Mouse (Mus musculus) C2C12 (cell line): ENCODE results near the gene Gsg1l. TPM values are rescaled to one million over a fixed set of nuclear protein-coding genes. Genes with fewer than 3 reads are reported as not detected.

ENCODE experiments used
- H3K27me3 ChIP-seq: one replicate; pipeline ENCODE4 v1.6.1; 2011; ENCODE audit not compliant: control insufficient read depth, insufficient read depth, insufficient read length
- H3K36me3 ChIP-seq: one replicate; pipeline ENCODE4 v1.6.1; 2011; ENCODE audit not compliant: control insufficient read depth, insufficient read depth
- H3K4me3 ChIP-seq: one replicate; pipeline ENCODE4 v1.5.1; 2011; ENCODE audit warnings: mild to moderate bottlenecking, control low read depth; ENCODE audit not compliant: poor library complexity, insufficient read depth, severe bottlenecking
- H3K79me2 ChIP-seq: one replicate; pipeline ENCODE4 v1.6.1; 2011; ENCODE audit not compliant: control insufficient read depth, insufficient read depth
- H3K79me3 ChIP-seq: one replicate; pipeline ENCODE4 v1.6.1; 2011; ENCODE audit warnings: low read depth, control low read depth
- H3ac ChIP-seq: one replicate; pipeline ENCODE3; 2011; ENCODE audit warnings: low read depth; ENCODE audit not compliant: control insufficient read depth, insufficient read length
- CEBPB ChIP-seq: IDR thresholded peaks from one replicate; pipeline ENCODE4 v1.6.1; 2011; ENCODE audit warnings: low read depth, mild to moderate bottlenecking, control low read depth, moderate library complexity
- CTCF ChIP-seq: IDR thresholded peaks from one replicate; pipeline ENCODE4 v1.5.1; 2011; ENCODE audit not compliant: control insufficient read depth, insufficient read depth, insufficient read length
- FOSL1 ChIP-seq: IDR thresholded peaks from one replicate; pipeline ENCODE4 v1.8.0; 2011; ENCODE audit warnings: mild to moderate bottlenecking, low read length; ENCODE audit not compliant: poor library complexity, insufficient read depth, severe bottlenecking
- MAX ChIP-seq: IDR thresholded peaks from one replicate; pipeline ENCODE4 v1.6.1; 2011; ENCODE audit warnings: mild to moderate bottlenecking, control low read depth
- MYOD1 ChIP-seq: IDR thresholded peaks from one replicate; pipeline ENCODE4 v1.6.1; 2011; ENCODE audit warnings: low read depth; ENCODE audit not compliant: control insufficient read depth, insufficient read length
- MYOG ChIP-seq: IDR thresholded peaks from one replicate; pipeline ENCODE4 v1.6.1; 2011; ENCODE audit not compliant: control insufficient read depth, insufficient read length; ENCODE audit errors: extremely low read depth
- USF1 ChIP-seq: IDR thresholded peaks from one replicate; pipeline ENCODE4 v1.6.1; 2011; ENCODE audit warnings: low read depth, mild to moderate bottlenecking, control low read depth, moderate library complexity
- polyA plus RNA-seq: library from polyadenylated mRNA; unstranded; fragments of >200 nt; fragmentation: generic; extraction: Trizol; gene quantifications from one replicate; pipeline ENCODE4 v1.2.1, GENCODE M21; 2012; ENCODE audit warnings: missing spikeins

Gsg1l gene
- polyA plus RNA-seq, 1 experiment: not detected

DNA sequence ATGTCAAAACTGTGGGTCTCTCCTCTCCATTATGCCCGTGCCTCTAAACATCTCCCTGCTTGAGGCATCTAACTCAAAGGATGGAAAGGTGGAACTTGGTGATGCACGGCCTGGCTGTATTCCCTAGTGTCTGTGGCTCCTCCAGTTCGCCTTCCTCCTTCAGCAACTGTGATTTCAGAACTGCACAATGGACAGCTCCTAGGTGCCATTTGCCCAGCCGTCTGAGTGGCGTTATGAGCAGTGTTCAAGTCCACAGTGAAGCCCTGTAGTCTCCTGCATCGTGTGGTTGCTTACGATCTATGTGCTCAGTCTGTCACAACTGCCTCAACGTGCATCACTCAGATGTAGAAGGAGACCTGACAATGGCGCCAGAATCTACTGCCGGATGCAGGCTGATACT, 96.6 kb downstream of the Gsg1l start:
- no peak for TF ChIP-seq USF1
- no peak for TF ChIP-seq MAX
- TF ChIP-seq MYOD1: no peak
- H3K79me2 ChIP-seq: no peaks in the 10 kb centered on the region
- H3K36me3 ChIP-seq: no peaks in the 10 kb centered on the region
- peaks cover 7% of the 10 kb centered on the region for H3K27me3 ChIP-seq
- H3K79me3 ChIP-seq: no peaks in the 10 kb centered on the region
- H3ac ChIP-seq: no peak overlapping the region
- H3K4me3 ChIP-seq: no peak overlapping the region

DNA sequence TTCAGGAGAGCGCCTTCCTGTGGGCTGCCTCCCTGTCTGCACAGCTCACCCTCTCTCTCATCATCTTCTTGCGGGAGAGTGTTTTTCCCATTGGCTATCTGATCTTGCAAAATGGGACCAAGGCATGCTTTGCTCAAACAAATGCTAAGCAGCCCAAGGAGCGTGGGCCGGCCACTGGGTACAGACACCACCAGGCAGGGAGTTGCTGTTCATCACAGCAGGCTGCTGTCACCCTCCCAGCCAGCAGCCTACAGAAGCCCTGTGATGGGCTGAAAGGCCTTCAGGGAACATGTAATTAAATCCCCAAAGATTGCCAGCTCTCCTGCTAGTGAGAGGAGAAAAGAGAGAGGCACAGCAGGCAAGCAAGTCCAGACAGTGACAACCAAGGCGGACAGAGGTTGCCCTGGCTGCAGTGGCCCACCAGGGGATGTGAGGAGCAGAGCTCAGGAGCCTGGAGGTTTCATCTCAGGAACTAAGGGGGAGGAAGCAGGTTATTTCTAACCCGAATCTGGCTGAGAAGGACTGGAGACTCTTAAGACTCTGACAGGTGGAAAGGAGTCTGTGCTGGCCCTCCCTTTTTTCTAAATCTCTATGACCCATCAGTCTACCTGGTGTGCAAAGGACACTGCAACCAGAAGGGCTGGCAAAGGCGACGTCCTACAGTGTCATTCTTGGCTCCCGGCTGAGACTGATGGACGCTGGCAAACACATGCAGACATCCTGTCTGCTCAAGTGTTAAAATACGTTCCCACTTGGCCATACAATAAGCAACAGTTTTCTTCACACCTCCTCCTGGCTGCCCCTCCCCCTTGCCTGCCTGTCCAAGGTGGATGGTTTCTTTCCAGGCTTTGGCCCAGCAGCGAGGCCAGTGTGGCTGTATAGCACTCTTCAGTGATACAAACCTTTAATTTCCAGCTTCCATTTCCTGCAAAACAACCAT, 98.0 kb downstream of the Gsg1l start:
- Histone ChIP-seq H3K79me2 (no peaks in the 10 kb centered on the region), H3K36me3 (no peaks in the 10 kb centered on the region), H3ac (no peak overlapping the region), H3K79me3 (no peaks in the 10 kb centered on the region), H3K27me3 (peaks cover 7% of the 10 kb centered on the region), H3K4me3 (no peak overlapping the region)
- TF ChIP-seq MYOD1 (no peak), MAX (no peak), CTCF (no peak), FOSL1 (no peak), MYOG (no peak), CEBPB (no peak), USF1 (no peak)

- H3K27me3 ChIP-seq: peaks cover 19% of the 10 kb centered on the region
- H3ac ChIP-seq: no peak overlapping the region
- no peaks in the 10 kb centered on the region for H3K79me2 ChIP-seq
- no peak overlapping the region for H3K4me3 ChIP-seq
- TF ChIP-seq MYOG (no peak), CEBPB (no peak), CTCF (no peak), USF1 (no peak), FOSL1 (no peak), MAX (no peak), MYOD1 (no peak)
- H3K36me3 ChIP-seq: no peaks in the 10 kb centered on the region
- no peaks in the 10 kb centered on the region for H3K79me3 ChIP-seq
Observed at GRCm38 (mm10) chr7:125979591-125979990, 102.6 kb downstream of the Gsg1l start.

- Histone ChIP-seq H3K79me2 (no peaks in the 10 kb centered on the region), H3K79me3 (no peaks in the 10 kb centered on the region), H3ac (no peak overlapping the region), H3K4me3 (no peak overlapping the region), H3K36me3 (no peaks in the 10 kb centered on the region), H3K27me3 (peaks cover 26% of the 10 kb centered on the region)
- TF ChIP-seq CTCF (no peak), MYOG (no peak), FOSL1 (no peak), CEBPB (no peak), MAX (no peak), USF1 (no peak), MYOD1 (no peak)
Observed at GRCm38 (mm10) chr7:125976695-125977094, 105.5 kb downstream of the Gsg1l start.

GRCm38 (mm10) chr7:125975414-125975813, 106.8 kb downstream of the Gsg1l start:
- Histone ChIP-seq H3K79me3 (no peaks in the 10 kb centered on the region), H3K36me3 (no peaks in the 10 kb centered on the region), H3K79me2 (no peaks in the 10 kb centered on the region), H3K27me3 (peaks cover 29% of the 10 kb centered on the region), H3ac (no peak overlapping the region), H3K4me3 (no peak overlapping the region)
- TF ChIP-seq MYOD1 (no peak), FOSL1 (no peak), CEBPB (no peak), USF1 (no peak), MYOG (no peak), MAX (no peak), CTCF (no peak)

DNA sequence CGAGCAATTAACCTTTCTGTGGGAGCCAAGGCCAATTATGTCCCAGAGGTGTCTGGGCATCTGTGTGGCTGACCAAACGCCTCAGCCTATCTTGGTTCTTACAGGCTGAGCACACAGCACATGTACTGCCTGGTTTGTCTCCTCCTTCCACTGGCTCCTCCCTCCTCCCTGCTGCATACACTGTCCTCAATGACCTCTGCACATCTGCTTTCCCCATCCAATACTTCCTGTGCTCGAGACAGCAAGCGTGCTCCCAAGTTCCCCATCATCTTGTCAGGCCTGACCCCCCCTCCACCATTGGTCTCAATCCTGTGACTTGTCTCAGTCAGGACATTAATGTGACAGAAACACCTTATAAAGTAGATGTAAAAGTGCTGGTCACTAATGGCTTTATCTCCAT, 108.3 kb downstream of the Gsg1l start:
- no peaks in the 10 kb centered on the region for H3K79me3 ChIP-seq
- H3ac ChIP-seq: no peak overlapping the region
- TF ChIP-seq MYOD1 (no peak), FOSL1 (no peak), MAX (no peak), CEBPB (no peak), MYOG (no peak), USF1 (no peak), CTCF (no peak)
- H3K27me3 ChIP-seq: peaks cover 29% of the 10 kb centered on the region
- H3K4me3 ChIP-seq: no peak overlapping the region
- no peaks in the 10 kb centered on the region for H3K36me3 ChIP-seq
- H3K79me2 ChIP-seq: no peaks in the 10 kb centered on the region
